Mouse (Mus musculus) C2C12 (cell line): ENCODE measurements at regions not wholly inside any gene's neighbourhood (a gene's known extent, or its start where the extent isn't known, plus 50 kb on each side); places are given as distances from the start of the nearest gene placed in this dataset.

Experiments used
- CEBPB ChIP-seq: IDR thresholded peaks from one replicate; pipeline ENCODE4 v1.6.1; 2011; ENCODE audit warnings: low read depth, mild to moderate bottlenecking, control low read depth, moderate library complexity
- CTCF ChIP-seq: IDR thresholded peaks from one replicate; pipeline ENCODE4 v1.5.1; 2011; ENCODE audit not compliant: control insufficient read depth, insufficient read depth, insufficient read length
- MYOD1 ChIP-seq: IDR thresholded peaks from one replicate; pipeline ENCODE4 v1.6.1; 2011; ENCODE audit warnings: low read depth; ENCODE audit not compliant: control insufficient read depth, insufficient read length
- MYOG ChIP-seq: IDR thresholded peaks from one replicate; pipeline ENCODE4 v1.6.1; 2011; ENCODE audit not compliant: control insufficient read depth, insufficient read length; ENCODE audit errors: extremely low read depth
- USF1 ChIP-seq: IDR thresholded peaks from one replicate; pipeline ENCODE4 v1.6.1; 2011; ENCODE audit warnings: low read depth, mild to moderate bottlenecking, control low read depth, moderate library complexity

GRCm38 (mm10) chr6:50781271-50781670, 127.0 kb upstream of the Npvf start:
- TF ChIP-seq CTCF (no peak), MYOG (no peak), MYOD1 (no peak), USF1 (no peak), CEBPB (no peak)
